Mouse (Mus musculus) hindbrain, embryonic 14.5 days (tissue): ENCODE data around the gene Bzw2. TPM values are rescaled to one million over a fixed set of nuclear protein-coding genes. Genes with fewer than 3 reads are reported as not detected.
A peak's percentile ranks its signal among the peaks of the same experiment; 100 is the strongest.

Source experiments
- ATAC-seq: fragments of 200-750 bp; cut with Nextera tagmentation; 2 replicates; pipeline ENCODE4 v1.8.0; 2017; ENCODE audit warnings: moderate number of reproducible peaks, mild to moderate bottlenecking, moderate TSS enrichment, moderate library complexity; ENCODE audit not compliant: low FRiP score
- DNase-seq: peaks from one replicate; pipeline ENCODE4 v3.0.0-alpha.2; 2015; ENCODE audit warnings: low spot score
- H3K27ac ChIP-seq: fragments of 300-500 bp; sonication (generic); 2 replicates; pipeline ENCODE4 v1.5.1; 2014; ENCODE audit warnings: mild to moderate bottlenecking, moderate library complexity
- H3K27me3 ChIP-seq: fragments of 300-500 bp; sonication (generic); 2 replicates; pipeline ENCODE4 v1.6.1; 2014; ENCODE audit warnings: mild to moderate bottlenecking, low read length, mixed read lengths; ENCODE audit not compliant: control insufficient read depth, insufficient read depth
- H3K36me3 ChIP-seq: fragments of 300-500 bp; sonication (generic); replicated peaks from 2 replicates; pipeline ENCODE4 v1.6.1; 2014; ENCODE audit not compliant: control insufficient read depth, insufficient read depth
- H3K4me1 ChIP-seq: fragments of 300-500 bp; sonication (generic); replicated peaks from 2 replicates; pipeline ENCODE4 v1.6.1; 2014; ENCODE audit warnings: antibody characterized with exemption, low read length, mixed read lengths; ENCODE audit not compliant: control insufficient read depth, insufficient read depth
- H3K4me2 ChIP-seq: fragments of 300-500 bp; sonication (generic); replicated peaks from 2 replicates; pipeline ENCODE4 v1.6.1; 2014; ENCODE audit warnings: mild to moderate bottlenecking, moderate library complexity
- H3K4me3 ChIP-seq: fragments of 300-500 bp; sonication (generic); replicated peaks from 2 replicates; pipeline ENCODE4 v1.5.1; 2014; ENCODE audit warnings: mild to moderate bottlenecking, low read length
- H3K9ac ChIP-seq: fragments of 300-500 bp; sonication (generic); 2 replicates; pipeline ENCODE4 v1.6.1; 2014
- H3K9me3 ChIP-seq: fragments of 300-500 bp; sonication (generic); 2 replicates; pipeline ENCODE4 v1.6.1; 2016; ENCODE audit warnings: low read length; ENCODE audit not compliant: control insufficient read depth
- WGBS: fragments of 180-500 bp; shearing (Covaris S2); extraction: QIAGEN DNeasy Blood & Tissue Kit; methylation state at CpG from one replicate; pipeline ENCODE4 v1.1.7; 2014; 5-methylcytosine and 5-hydroxymethylcytosine counted together
- polyA plus RNA-seq: library from polyadenylated mRNA; unstranded; fragments of >200 nt; fragmentation: Nextera tagmentation; extraction: Ambion mirVana; gene quantifications from 2 replicates; pipeline ENCODE4 v1.2.1, GENCODE M21; 2014

The Bzw2 gene
- polyA plus RNA-seq, 1 experiment from 2014 or later = 402 TPM

GRCm38 (mm10) chr12:36093081-36093670, 64.7 kb downstream of the Bzw2 start:
- WGBS = 66% methylated on average over 8 of the region's 8 CpGs
- Histone ChIP-seq H3K9me3 (no peaks in the 10 kb centered on the region), H3K9ac (no peak overlapping the region), H3K4me1 (no peaks in the 10 kb centered on the region), H3K36me3 (peaks cover 42% of the 10 kb centered on the region), H3K27me3 (no peaks in the 10 kb centered on the region), H3K27ac (no peak overlapping the region), H3K4me3 (no peak overlapping the region), H3K4me2 (no peak overlapping the region)
- ATAC-seq = peak; percentile 45; the same call in 1 of the 2 replicates
- DNase-seq = no peak

- no peaks in the 10 kb centered on the region for H3K27me3 ChIP-seq
- no peaks in the 10 kb centered on the region for H3K9me3 ChIP-seq
- H3K4me1 ChIP-seq = no peaks in the 10 kb centered on the region
- H3K9ac ChIP-seq = no peak overlapping the region
- ATAC-seq (no peak), DNase-seq (no peak)
- H3K27ac ChIP-seq = no peak overlapping the region
- WGBS = 93% methylated on average over 10 of the region's 10 CpGs
- H3K36me3 ChIP-seq = peaks cover 38% of the 10 kb centered on the region
- H3K4me3 ChIP-seq = no peak overlapping the region
- no peak overlapping the region for H3K4me2 ChIP-seq
Observed at GRCm38 (mm10) chr12:36091964-36092363, 65.9 kb downstream of the Bzw2 start.

GRCm38 (mm10) chr12:36089221-36089620, 68.7 kb downstream of the Bzw2 start:
- 54% methylated on average over 6 of the region's 6 CpGs for WGBS
- H3K4me1 ChIP-seq = no peaks in the 10 kb centered on the region
- no peaks in the 10 kb centered on the region for H3K27me3 ChIP-seq
- H3K27ac ChIP-seq = no peak overlapping the region
- no peak for ATAC-seq
- H3K4me3 ChIP-seq = no peak overlapping the region
- no peak overlapping the region for H3K4me2 ChIP-seq
- H3K36me3 ChIP-seq = peaks cover 24% of the 10 kb centered on the region
- H3K9me3 ChIP-seq = no peaks in the 10 kb centered on the region
- DNase-seq = no peak
- H3K9ac ChIP-seq = no peak overlapping the region

GRCm38 (mm10) chr12:36088804-36089203, 69.1 kb downstream of the Bzw2 start:
- H3K36me3 ChIP-seq = peaks cover 24% of the 10 kb centered on the region
- H3K9ac ChIP-seq = no peak overlapping the region
- no peaks in the 10 kb centered on the region for H3K4me1 ChIP-seq
- H3K4me3 ChIP-seq = no peak overlapping the region
- DNase-seq (no peak), ATAC-seq (no peak)
- H3K27ac ChIP-seq = no peak overlapping the region
- no peak overlapping the region for H3K4me2 ChIP-seq
- H3K9me3 ChIP-seq = no peaks in the 10 kb centered on the region
- WGBS = 92% methylated on average over 1 of the region's 1 CpGs
- H3K27me3 ChIP-seq = no peaks in the 10 kb centered on the region

GRCm38 (mm10) chr12:36085380-36085779, 72.5 kb downstream of the Bzw2 start:
- no peaks in the 10 kb centered on the region for H3K4me1 ChIP-seq
- H3K9me3 ChIP-seq = no peaks in the 10 kb centered on the region
- no peak overlapping the region for H3K9ac ChIP-seq
- no peak overlapping the region for H3K4me3 ChIP-seq
- H3K4me2 ChIP-seq = no peak overlapping the region
- DNase-seq = no peak
- H3K27me3 ChIP-seq = no peaks in the 10 kb centered on the region
- H3K27ac ChIP-seq = no peak overlapping the region
- ATAC-seq = no peak
- no peaks in the 10 kb centered on the region for H3K36me3 ChIP-seq
- 95% methylated on average over 2 of the region's 2 CpGs for WGBS

GRCm38 (mm10) chr12:36078101-36078899, 79.6 kb downstream of the Bzw2 start:
- no peaks in the 10 kb centered on the region for H3K36me3 ChIP-seq
- H3K27me3 ChIP-seq = no peaks in the 10 kb centered on the region
- 77% methylated on average over 4 of the region's 4 CpGs for WGBS
- no peak overlapping the region for H3K27ac ChIP-seq
- H3K4me3 ChIP-seq = no peak overlapping the region
- H3K4me1 ChIP-seq = no peaks in the 10 kb centered on the region; the same call in 1 of the 2 replicates
- ATAC-seq (no peak), DNase-seq (no peak)
- H3K9me3 ChIP-seq = no peaks in the 10 kb centered on the region
- no peak overlapping the region for H3K4me2 ChIP-seq
- no peak overlapping the region for H3K9ac ChIP-seq

- H3K27ac ChIP-seq = no peak overlapping the region
- H3K4me2 ChIP-seq = no peak overlapping the region
- no peaks in the 10 kb centered on the region for H3K27me3 ChIP-seq
- H3K36me3 ChIP-seq = no peaks in the 10 kb centered on the region
- ATAC-seq (no peak), DNase-seq (no peak)
- no peak overlapping the region for H3K9ac ChIP-seq
- WGBS = 26% methylated on average over 5 of the region's 5 CpGs
- no peak overlapping the region for H3K4me3 ChIP-seq
- H3K9me3 ChIP-seq = no peaks in the 10 kb centered on the region
- no peaks in the 10 kb centered on the region; the same call in 1 of the 2 replicates for H3K4me1 ChIP-seq
Observed at GRCm38 (mm10) chr12:36072860-36073259, 85.0 kb downstream of the Bzw2 start.

GRCm38 (mm10) chr12:36070231-36070630, 87.6 kb downstream of the Bzw2 start:
- peaks cover 5% of the 10 kb centered on the region for H3K9me3 ChIP-seq
- H3K27ac ChIP-seq = no peak overlapping the region
- no peaks in the 10 kb centered on the region for H3K36me3 ChIP-seq
- no peaks in the 10 kb centered on the region; the same call in 1 of the 2 replicates for H3K4me1 ChIP-seq
- no peaks in the 10 kb centered on the region for H3K27me3 ChIP-seq
- no peak overlapping the region for H3K4me3 ChIP-seq
- ATAC-seq = no peak
- DNase-seq = no peak
- H3K4me2 ChIP-seq = no peak overlapping the region
- H3K9ac ChIP-seq = no peak overlapping the region
- 90% methylated on average over 4 of the region's 4 CpGs for WGBS

- Histone ChIP-seq H3K9me3 (peaks cover 13% of the 10 kb centered on the region), H3K9ac (no peak overlapping the region), H3K27ac (no peak overlapping the region), H3K36me3 (no peaks in the 10 kb centered on the region), H3K27me3 (no peaks in the 10 kb centered on the region), H3K4me2 (no peak overlapping the region), H3K4me1 (no peaks in the 10 kb centered on the region), H3K4me3 (no peak overlapping the region)
- DNase-seq (no peak), ATAC-seq (no peak)
- WGBS = 96% methylated on average over 2 of the region's 2 CpGs
Observed at GRCm38 (mm10) chr12:36067538-36067937, 90.3 kb downstream of the Bzw2 start.
